Mouse (Mus musculus): ENCODE data around the gene E4f1.

E4f1 gene

GRCm38 (mm10) chr17:24415011-24415410, 55.1 kb downstream of the E4f1 start:
- no peak for DNase-seq (ENCODE audit: low spot score)

DNA sequence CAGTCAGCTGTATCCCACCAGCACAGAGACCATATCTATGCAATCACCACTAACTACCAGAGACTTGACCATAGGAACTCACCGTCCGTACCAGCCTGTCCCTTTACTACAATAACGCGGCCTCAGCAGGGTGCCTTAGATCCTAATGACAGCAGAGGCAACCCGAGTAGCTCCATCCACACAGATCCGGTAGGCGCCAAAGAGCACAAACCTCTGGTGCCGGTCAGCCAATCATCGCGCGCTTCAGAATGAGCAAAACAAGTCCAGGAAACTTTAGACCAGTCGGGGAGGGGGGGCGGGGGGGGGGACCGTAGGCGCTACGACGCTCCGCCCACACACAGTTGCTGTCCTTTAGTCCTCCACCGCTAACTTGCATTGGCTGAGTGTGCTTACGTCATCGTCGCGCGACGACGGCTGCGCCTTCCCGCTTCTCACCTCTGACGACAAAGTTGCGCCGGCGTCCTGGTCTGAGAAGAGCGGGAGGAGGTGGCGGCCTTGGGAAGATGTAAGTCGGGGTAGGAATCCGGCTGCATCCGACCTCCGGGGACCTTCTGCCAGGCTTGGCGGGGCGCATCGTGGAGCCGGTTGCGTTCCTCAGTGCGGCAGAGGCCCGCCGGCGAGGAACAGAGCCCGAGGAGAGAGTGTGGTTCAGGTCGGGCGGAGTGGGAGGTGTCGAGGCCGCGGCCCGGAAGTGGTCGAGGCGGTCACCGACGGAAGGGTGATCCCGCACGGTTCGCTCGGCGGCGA, 55.7 kb downstream of the E4f1 start, which contains the start of gene Rnps1:
Gene Rnps1 (plus strand): TSS at position 336 of the 747 bp plus-strand sequence.
- DNase-seq (ENCODE audit: low spot score) = peak; percentile 93

DNA sequence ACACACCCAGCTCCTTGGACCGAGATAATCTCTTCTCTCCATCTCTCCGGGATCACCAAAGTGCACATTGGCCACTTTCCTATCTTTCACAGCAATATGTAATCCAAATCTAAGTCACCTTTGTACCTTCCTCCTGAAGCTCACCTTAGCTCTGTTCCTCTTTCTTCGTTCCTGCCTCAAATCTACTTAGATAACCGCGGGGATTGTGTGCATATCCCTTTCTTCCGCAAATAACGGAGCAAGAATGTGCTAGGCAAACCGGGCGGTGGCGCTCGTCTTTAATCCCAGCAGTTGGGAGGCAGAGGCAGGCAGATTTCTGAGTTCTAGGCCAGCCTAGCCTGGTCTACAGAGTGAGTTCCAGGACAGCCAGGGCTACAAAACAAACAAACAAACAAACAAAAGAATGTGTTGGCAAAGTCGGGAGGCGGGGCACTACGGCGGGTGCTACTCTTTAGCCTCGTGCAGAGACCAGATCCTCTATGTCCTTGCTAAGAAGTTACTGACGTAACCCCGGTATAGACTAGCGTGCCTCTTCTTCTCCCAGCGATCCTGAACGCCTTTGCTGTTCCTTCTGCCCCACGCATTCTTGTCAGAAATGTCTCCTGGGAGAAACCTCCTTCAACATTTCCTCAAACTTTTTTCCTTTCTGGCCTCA, 56.4 kb downstream of the E4f1 start:
- no peak for DNase-seq (ENCODE audit: low spot score)

DNA sequence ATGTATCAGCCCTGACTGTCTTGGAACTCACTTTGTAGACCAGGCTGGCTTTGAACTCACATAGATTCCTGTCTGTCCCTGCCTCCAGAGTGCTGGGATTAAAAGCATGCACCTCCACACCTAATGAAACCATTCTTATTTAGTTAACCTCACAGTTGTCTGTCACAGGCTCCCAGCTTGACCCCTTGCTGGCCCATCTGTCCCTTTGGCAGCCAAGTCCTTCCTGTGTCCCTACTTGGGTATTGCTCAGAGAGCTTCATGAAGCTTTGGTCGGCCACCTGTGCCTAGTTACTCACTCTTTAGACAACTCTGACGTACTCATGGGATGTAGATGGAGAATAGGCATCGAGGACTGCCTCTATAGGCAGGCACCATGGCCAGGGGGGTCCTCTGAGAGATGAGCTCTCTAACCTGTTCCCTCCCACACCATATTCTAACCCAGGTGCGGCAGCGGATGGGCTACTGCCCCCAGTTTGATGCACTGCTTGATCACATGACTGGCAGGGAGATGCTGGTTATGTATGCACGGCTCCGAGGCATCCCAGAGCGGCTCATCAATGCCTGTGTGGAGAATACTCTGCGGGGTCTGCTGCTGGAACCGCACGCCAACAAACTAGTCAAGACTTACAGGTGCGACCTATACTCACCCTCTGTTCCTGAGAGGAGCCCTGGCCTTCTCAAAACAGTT, 62.9 kb downstream of the E4f1 start:
- DNase-seq (ENCODE audit: low spot score) = no peak

DNA sequence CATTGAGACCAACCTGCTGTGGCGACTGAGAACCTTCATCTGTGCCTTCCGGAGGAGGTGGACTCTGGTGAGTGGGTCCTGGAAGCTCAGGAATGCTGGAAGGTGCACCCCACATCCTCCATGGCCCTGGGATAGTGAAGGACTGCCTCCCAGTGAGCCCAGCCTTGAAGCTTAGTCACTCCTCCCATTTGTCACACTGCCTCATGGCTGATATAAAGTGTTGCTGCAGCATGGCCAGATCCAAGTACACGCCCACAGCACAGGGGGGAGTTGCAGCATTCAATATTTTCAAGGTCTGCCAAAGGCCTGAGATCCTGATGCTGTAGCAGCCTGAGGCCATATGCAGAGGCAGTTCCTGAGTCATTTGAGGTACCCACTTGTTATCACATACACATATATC, 67.7 kb downstream of the E4f1 start:
- no peak for DNase-seq (ENCODE audit: low spot score)

DNA sequence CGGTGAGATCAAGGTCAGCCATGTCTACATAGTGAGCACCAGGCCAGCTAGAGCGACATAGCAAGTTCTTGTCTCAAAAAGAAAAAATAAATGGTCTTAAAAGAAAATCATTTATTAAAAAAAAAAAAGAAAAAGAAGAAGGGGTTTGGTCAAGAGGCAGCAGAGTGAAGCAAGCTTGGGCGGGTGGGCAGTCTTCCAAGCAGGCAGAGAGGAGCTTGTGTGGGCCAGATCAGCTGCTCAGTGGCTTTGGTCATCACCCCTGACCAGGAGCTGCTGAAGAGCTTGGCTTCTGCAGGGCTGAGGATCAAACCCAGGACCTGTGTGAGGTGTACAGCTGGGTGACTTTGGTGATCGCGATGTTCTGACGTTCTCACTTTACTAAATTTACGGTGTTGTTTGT, 75.7 kb downstream of the E4f1 start:
- DNase-seq (ENCODE audit: low spot score) = no peak
